Mouse (Mus musculus) heart, adult 2 months (tissue): ENCODE results near the gene Lgr4.

Experiments
- CTCF ChIP-seq: fragments of 200-600 bp; IDR thresholded peaks from 2 replicates; pipeline ENCODE4 v1.8.1; 2022; ENCODE audit warnings: antibody characterized with exemption, mild to moderate bottlenecking, moderate library complexity
- EP300 ChIP-seq: fragments of 200-500 bp; IDR thresholded peaks from 2 replicates; pipeline ENCODE4 v1.6.1; 2011; ENCODE audit warnings: low read depth, low read length, control low read depth; ENCODE audit not compliant: insufficient read depth

DNA sequence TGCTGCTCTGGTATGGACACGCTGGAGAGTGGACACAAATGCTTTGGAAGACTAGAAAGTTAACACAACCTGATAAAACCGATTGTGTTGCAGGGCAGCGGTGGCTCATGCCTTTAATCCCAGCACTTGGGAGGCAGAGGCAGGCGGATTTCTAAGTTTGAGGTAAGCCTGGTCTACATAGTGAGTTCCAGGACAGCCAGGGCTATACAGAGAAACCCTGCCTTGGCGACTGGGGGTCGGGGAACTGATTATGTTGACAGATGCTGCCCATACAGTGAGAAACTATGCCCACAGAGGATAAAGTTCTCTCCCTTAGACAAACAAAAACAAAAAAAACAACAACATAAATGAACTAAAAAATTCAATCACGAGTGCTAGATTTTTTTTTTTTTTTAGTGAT is 99.6 kb downstream of the Lgr4 start:
- no peak for TF ChIP-seq EP300
- TF ChIP-seq CTCF = no peak
